Mouse (Mus musculus) ovary, postnatal 10 days (tissue): ENCODE data around the gene Fubp3.

ENCODE experiments used
- DNase-seq: peaks from one replicate; pipeline ENCODE4 v3.0.0; 2022; ENCODE audit warnings: low spot score

The Fubp3 gene

GRCm38 (mm10) chr2:31619208-31619607 lies 46.8 kb downstream of the Fubp3 start:
- DNase-seq = no peak

GRCm38 (mm10) chr2:31633531-31633930 lies 61.1 kb downstream of the Fubp3 start:
- no peak for DNase-seq

GRCm38 (mm10) chr2:31635281-31636137 lies 63.1 kb downstream of the Fubp3 start:
- DNase-seq = no peak

- no peak for DNase-seq
Observed at GRCm38 (mm10) chr2:31636138-31636741, 63.8 kb downstream of the Fubp3 start.

- no peak for DNase-seq
Observed at GRCm38 (mm10) chr2:31636742-31637141, 64.3 kb downstream of the Fubp3 start.

- no peak for DNase-seq
Observed at GRCm38 (mm10) chr2:31637311-31637710, 64.9 kb downstream of the Fubp3 start.

- DNase-seq = no peak
Observed at GRCm38 (mm10) chr2:31637807-31638206, 65.4 kb downstream of the Fubp3 start.

- no peak for DNase-seq
Observed at GRCm38 (mm10) chr2:31638581-31639465, 66.4 kb downstream of the Fubp3 start.

GRCm38 (mm10) chr2:31639466-31639760 lies 67.0 kb downstream of the Fubp3 start:
- DNase-seq = no peak

GRCm38 (mm10) chr2:31639901-31640608 lies 67.6 kb downstream of the Fubp3 start, which contains the start of gene Prdm12:
TSS of gene Prdm12 (plus strand) at chr2:31640037.
- no peak for DNase-seq

GRCm38 (mm10) chr2:31640609-31641507 lies 68.4 kb downstream of the Fubp3 start:
- DNase-seq = no peak

GRCm38 (mm10) chr2:31641508-31641830 lies 69.0 kb downstream of the Fubp3 start:
- no peak for DNase-seq

- DNase-seq = no peak
Observed at GRCm38 (mm10) chr2:31641929-31642328, 69.5 kb downstream of the Fubp3 start.

GRCm38 (mm10) chr2:31653971-31654853 lies 81.8 kb downstream of the Fubp3 start:
- DNase-seq = no peak

GRCm38 (mm10) chr2:31654854-31655559 lies 82.6 kb downstream of the Fubp3 start:
- no peak for DNase-seq

GRCm38 (mm10) chr2:31656374-31656773 lies 83.9 kb downstream of the Fubp3 start:
- no peak for DNase-seq

GRCm38 (mm10) chr2:31662939-31663803 lies 90.7 kb downstream of the Fubp3 start:
- DNase-seq = no peak

GRCm38 (mm10) chr2:31663804-31664180 lies 91.3 kb downstream of the Fubp3 start:
- no peak for DNase-seq
